Mouse (Mus musculus) liver, postnatal 0 days (tissue): ENCODE data around the gene Cast. TPM values are rescaled to one million over a fixed set of nuclear protein-coding genes. Genes with fewer than 3 reads are reported as not detected.

Source experiments
- ATAC-seq: fragments of 200-750 bp; cut with Nextera tagmentation; 2 replicates; pipeline ENCODE4 v1.8.0; 2017; ENCODE audit warnings: mild to moderate bottlenecking, moderate library complexity
- DNase-seq: peaks from one replicate; pipeline ENCODE4 v3.0.0-alpha.2; 2016
- H3K27ac ChIP-seq: fragments of 300-500 bp; sonication (generic); 2 replicates; pipeline ENCODE4 v1.5.1; 2014; ENCODE audit warnings: antibody characterized with exemption, moderate library complexity, mild to moderate bottlenecking, low read depth
- H3K27me3 ChIP-seq: fragments of 300-500 bp; sonication (generic); 2 replicates; pipeline ENCODE4 v1.6.1; 2014; ENCODE audit warnings: low read length, control low read depth, mixed read lengths; ENCODE audit not compliant: insufficient read depth
- H3K36me3 ChIP-seq: fragments of 300-500 bp; sonication (generic); replicated peaks from 2 replicates; pipeline ENCODE4 v1.6.1; 2014; ENCODE audit warnings: mild to moderate bottlenecking, control low read depth, low read length, moderate library complexity, mixed read lengths; ENCODE audit not compliant: insufficient read depth
- H3K4me1 ChIP-seq: fragments of 300-500 bp; sonication (generic); 2 replicates; pipeline ENCODE4 v1.6.1; 2014; ENCODE audit warnings: antibody characterized with exemption, mild to moderate bottlenecking, control low read depth; ENCODE audit not compliant: insufficient read depth
- H3K4me2 ChIP-seq: fragments of 300-500 bp; sonication (generic); 2 replicates; pipeline ENCODE4 v1.6.1; 2014; ENCODE audit warnings: low read depth, mild to moderate bottlenecking, low read length, moderate library complexity, mixed read lengths
- H3K4me3 ChIP-seq: fragments of 300-500 bp; sonication (generic); 2 replicates; pipeline ENCODE4 v1.5.1; 2014; ENCODE audit warnings: low read depth, low read length
- H3K9ac ChIP-seq: fragments of 300-500 bp; sonication (generic); replicated peaks from 2 replicates; pipeline ENCODE4 v1.6.1; 2014; ENCODE audit warnings: mild to moderate bottlenecking, moderate library complexity
- H3K9me3 ChIP-seq: fragments of 300-500 bp; sonication (generic); 2 replicates; pipeline ENCODE4 v1.6.1; 2016; ENCODE audit warnings: mild to moderate bottlenecking, control low read depth, low read length, mixed read lengths
- CTCF ChIP-seq: sonication (generic); IDR thresholded peaks from 2 replicates; pipeline ENCODE4 v1.5.1; 2016; ENCODE audit warnings: antibody characterized with exemption, low read depth
- EP300 ChIP-seq: IDR thresholded peaks from 2 replicates; pipeline ENCODE4 v1.6.1; 2016; ENCODE audit warnings: antibody characterized with exemption, low read depth, mild to moderate bottlenecking
- WGBS: fragments of 180-500 bp; shearing (Covaris S2); extraction: QIAGEN DNeasy Blood & Tissue Kit; methylation state at CpG from one replicate; pipeline ENCODE4 v1.1.7; 2014; ENCODE audit not compliant: insufficient replicate concordance; 5-methylcytosine and 5-hydroxymethylcytosine counted together
- polyA plus RNA-seq: library from polyadenylated mRNA; unstranded; fragments of >200 nt; fragmentation: Nextera tagmentation; extraction: Ambion mirVana; gene quantifications from 2 replicates; pipeline ENCODE4 v1.2.1, GENCODE M21; 2015

The Cast gene
- polyA plus RNA-seq, 1 experiment from 2014 or later: 24.5 TPM

- peak overlapping the region; percentile 70 for H3K9ac ChIP-seq
- H3K27ac ChIP-seq: peak overlapping the region; percentile 95
- H3K27me3 ChIP-seq: no peaks in the 10 kb centered on the region
- peak; percentile 99 for ATAC-seq
- WGBS: under 1% methylated on average over 21 of the region's 21 CpGs
- peak overlapping the region; percentile 55 for H3K4me3 ChIP-seq
- peaks cover 6% of the 10 kb centered on the region; the same call in 1 of the 2 replicates for H3K4me1 ChIP-seq
- H3K4me2 ChIP-seq: peak overlapping the region; percentile 66
- TF ChIP-seq EP300 (peak; percentile 75), CTCF (peak; percentile 81)
- no peaks in the 10 kb centered on the region for H3K9me3 ChIP-seq
- H3K36me3 ChIP-seq: no peaks in the 10 kb centered on the region
- peak; percentile 93 for DNase-seq
Observed at GRCm38 (mm10) chr13:74770480-74770879, 38.1 kb downstream of the Cast start.

GRCm38 (mm10) chr13:74769871-74770270, 38.7 kb downstream of the Cast start:
- TF ChIP-seq EP300 (no peak), CTCF (no peak)
- Histone ChIP-seq H3K27ac (peak overlapping the region; percentile 95), H3K4me1 (peaks cover 6% of the 10 kb centered on the region; the same call in 1 of the 2 replicates), H3K27me3 (no peaks in the 10 kb centered on the region), H3K9me3 (no peaks in the 10 kb centered on the region), H3K36me3 (no peaks in the 10 kb centered on the region), H3K4me3 (peak overlapping the region; percentile 55), H3K4me2 (peak overlapping the region; percentile 66), H3K9ac (peak overlapping the region; percentile 70)
- DNase-seq (peak; percentile 65), ATAC-seq (peak; percentile 76)
- 7% methylated on average over 7 of the region's 8 CpGs for WGBS

DNA sequence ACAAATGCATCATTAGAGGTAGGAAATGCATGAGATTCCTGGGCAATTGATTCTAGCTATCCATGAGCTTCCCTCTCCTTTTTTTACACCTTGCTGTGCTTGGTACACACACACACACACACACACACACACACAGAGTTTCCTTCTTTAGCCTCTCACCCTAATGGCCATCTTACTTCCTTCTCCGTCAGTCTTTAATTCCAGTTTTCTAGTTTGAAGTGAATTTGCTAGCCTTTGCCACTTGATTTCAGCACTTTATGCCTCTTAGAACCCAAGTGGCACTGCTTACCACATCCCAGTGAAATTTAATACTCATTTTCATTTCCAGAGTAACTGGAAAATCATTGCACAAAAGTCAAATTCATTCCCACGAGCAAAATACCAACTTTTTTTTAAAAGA, 41.4 kb downstream of the Cast start:
- Histone ChIP-seq H3K9me3 (no peaks in the 10 kb centered on the region), H3K4me3 (no peak overlapping the region), H3K4me1 (peaks cover 6% of the 10 kb centered on the region; the same call in 1 of the 2 replicates), H3K4me2 (no peak overlapping the region), H3K27me3 (no peaks in the 10 kb centered on the region), H3K27ac (no peak overlapping the region), H3K9ac (no peak overlapping the region), H3K36me3 (no peaks in the 10 kb centered on the region)
- no peak for ATAC-seq
- 65% methylated on average over 2 of the region's 2 CpGs for WGBS
- DNase-seq: no peak
- TF ChIP-seq EP300 (no peak), CTCF (no peak)

DNA sequence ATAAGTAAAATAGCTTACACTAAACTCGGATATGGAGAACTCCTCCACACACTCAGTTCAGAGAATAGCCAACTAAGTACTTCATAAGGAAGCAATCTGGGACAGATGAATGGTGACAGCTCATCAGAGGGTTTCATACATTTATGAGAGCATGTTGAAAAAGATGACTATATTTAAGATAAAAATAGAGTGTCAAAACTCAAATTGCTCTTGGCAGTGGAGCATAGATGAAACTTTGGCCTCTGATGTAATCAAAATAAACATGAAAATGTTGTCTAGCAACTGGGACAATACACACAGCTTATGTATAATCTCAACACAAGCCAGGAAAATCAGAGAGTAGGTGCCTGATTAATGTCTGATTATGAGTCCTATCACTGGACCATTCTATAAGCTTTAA, 45.9 kb downstream of the Cast start:
- DNase-seq: no peak
- WGBS: 67% methylated on average over 1 of the region's 1 CpGs
- Histone ChIP-seq H3K4me3 (no peak overlapping the region), H3K4me1 (no peaks in the 10 kb centered on the region), H3K9me3 (no peaks in the 10 kb centered on the region), H3K9ac (no peak overlapping the region), H3K27ac (no peak overlapping the region), H3K4me2 (no peak overlapping the region), H3K36me3 (no peaks in the 10 kb centered on the region), H3K27me3 (no peaks in the 10 kb centered on the region)
- TF ChIP-seq EP300 (no peak), CTCF (no peak)
- peak; percentile 64 for ATAC-seq

DNA sequence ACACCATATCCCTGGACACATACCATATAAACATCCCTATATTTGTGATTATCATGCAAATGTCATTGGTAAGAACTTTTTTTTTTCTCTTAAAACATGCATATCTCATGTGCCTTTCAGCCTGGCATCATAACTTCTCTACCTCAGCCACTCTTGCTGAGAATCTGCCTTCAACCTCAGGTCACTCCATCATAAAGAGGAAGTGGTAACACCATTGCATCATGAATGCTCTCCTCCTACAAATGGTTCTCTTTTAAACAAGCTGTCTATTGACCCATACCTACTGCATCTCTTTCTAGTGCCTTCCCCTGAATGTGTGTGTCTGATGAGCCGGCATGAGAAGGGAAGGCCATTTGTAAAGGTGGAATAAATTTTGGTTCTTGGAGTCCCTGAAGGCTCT, 49.5 kb downstream of the Cast start:
- Histone ChIP-seq H3K4me2 (no peak overlapping the region), H3K27me3 (no peaks in the 10 kb centered on the region), H3K27ac (no peak overlapping the region), H3K4me3 (no peak overlapping the region), H3K4me1 (no peaks in the 10 kb centered on the region), H3K9ac (no peak overlapping the region), H3K9me3 (no peaks in the 10 kb centered on the region), H3K36me3 (no peaks in the 10 kb centered on the region)
- DNase-seq: no peak
- WGBS: 84% methylated on average over 1 of the region's 1 CpGs
- no peak; the same call in 1 of the 2 replicates for ATAC-seq
- TF ChIP-seq EP300 (no peak), CTCF (no peak)

DNA sequence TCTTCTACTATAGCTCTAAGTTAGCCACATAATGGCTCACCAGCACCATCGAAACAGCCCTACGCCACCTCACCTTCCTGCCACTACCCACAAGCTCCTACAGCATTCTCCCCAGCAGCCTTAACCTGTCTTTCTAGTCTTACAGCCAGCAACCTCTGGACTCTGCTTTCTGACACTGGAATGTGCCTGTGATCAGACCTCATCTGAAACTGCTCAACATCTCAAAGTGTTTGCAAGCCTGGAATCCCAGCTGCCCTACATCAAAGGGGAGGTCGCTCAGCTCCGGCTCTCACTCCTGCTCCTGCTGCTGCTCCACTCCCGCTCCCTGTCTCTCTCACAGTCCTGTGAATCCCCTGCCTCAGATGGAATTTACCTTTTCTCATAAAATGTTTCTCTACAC, 65.4 kb downstream of the Cast start:
- Histone ChIP-seq H3K4me3 (no peak overlapping the region), H3K27ac (no peak overlapping the region), H3K9me3 (no peaks in the 10 kb centered on the region), H3K27me3 (no peaks in the 10 kb centered on the region), H3K4me2 (no peak overlapping the region), H3K4me1 (no peaks in the 10 kb centered on the region), H3K36me3 (peaks cover 73% of the 10 kb centered on the region), H3K9ac (no peak overlapping the region)
- ATAC-seq (no peak), DNase-seq (no peak)
- TF ChIP-seq CTCF (no peak), EP300 (no peak)
- WGBS: 74% methylated on average over 5 of the region's 5 CpGs
